Mouse (Mus musculus) cerebellum, adult (tissue): ENCODE measurements around the gene Anapc15.

Experiments used
- ATAC-seq: cut with Nextera tagmentation; 2 replicates; pipeline ENCODE4 v1.9.2; 2017; ENCODE audit warnings: mild to moderate bottlenecking, moderate library complexity, mixed read lengths; ENCODE audit not compliant: insufficient number of reproducible peaks, low FRiP score, low TSS enrichment

The Anapc15 gene

DNA sequence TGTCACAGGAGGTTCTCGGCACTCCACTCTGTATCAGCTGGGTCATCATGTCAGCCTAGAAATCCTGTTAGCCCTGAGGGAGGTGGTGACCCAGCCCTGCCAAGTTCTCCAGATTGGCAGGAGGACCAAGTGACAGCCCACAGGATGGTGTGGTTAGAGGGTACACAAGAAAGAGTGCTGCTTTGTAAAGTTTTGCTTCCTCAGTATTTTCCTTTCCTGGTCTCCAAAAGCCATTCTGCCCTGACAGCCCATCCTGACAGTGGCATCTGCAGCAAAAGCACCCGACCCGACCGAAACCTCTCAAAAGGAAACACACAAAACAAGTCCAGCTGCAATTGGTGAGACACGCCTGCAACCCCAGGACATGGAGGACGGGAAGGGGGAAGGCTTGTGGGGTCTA lies 19.3 kb upstream of the Anapc15 start:
- no peak for ATAC-seq

- no peak for ATAC-seq
Measured at GRCm38 (mm10) chr7:101847934-101848333, 15.6 kb upstream of the Anapc15 start.

DNA sequence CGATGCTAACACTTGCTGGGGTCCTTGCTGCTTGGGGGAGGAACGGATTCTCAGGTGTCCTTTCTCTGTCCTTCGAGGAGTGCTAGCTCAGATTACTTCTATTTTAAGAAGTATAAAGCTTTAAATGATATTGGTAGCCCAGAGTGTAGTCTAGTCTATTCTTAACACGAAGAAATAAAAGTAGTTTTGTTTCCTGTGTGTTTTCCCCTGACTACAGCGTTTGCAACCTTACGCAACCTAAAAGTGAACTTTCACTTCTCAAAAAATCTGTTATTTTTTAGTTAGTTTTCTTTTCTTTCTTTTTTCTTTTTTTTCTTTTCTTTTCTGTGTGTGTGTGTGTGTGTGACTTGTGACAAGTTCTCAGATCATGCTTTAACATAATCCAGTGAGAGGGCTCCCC lies 11.8 kb upstream of the Anapc15 start:
- ATAC-seq, result no peak

DNA sequence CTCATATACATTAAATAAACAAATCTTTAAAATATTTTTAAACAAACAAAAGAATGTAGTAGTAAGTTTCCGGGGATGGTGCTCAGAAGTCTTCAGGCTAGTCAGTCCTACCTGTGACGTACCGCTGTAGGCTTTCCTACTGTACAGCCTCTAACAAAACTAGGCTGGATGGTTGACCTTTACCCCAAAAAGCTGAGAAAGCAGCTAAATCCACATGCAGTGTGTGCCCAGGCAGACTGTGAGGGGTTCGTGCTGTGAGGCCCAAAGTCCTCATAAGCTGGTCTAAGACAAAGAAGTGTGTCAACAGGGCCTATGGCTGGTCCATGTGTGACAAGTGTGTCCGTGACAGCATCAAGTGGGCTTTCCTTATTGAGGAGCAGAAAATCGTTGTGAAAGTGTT lies 10.7 kb upstream of the Anapc15 start:
- no peak for ATAC-seq

- no peak for ATAC-seq
Measured at GRCm38 (mm10) chr7:101853816-101854215, 9.7 kb upstream of the Anapc15 start.

DNA sequence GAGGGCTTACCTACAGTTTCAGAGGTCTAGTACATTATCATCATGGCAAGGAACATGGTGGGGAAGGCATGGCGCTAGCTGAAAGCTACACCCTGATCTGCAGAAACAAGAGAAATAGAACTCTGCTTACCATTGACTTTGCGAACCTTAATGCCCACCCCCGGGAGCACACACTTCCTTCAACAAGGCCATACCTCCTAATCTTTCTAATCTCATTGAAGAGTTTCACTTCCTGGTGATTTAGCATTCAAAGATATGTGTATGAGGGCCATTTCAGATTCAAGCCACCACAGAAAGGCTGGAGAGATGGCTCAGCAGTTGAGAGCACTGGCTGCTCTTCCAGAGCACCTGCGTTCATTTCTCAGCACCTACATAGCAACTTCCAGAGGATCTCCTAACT lies 6.4 kb upstream of the Anapc15 start, which contains the start of gene Folr2:
Gene Folr2 (minus strand): TSS at position 101 of the 400 bp plus-strand sequence.
- ATAC-seq, result no peak

DNA sequence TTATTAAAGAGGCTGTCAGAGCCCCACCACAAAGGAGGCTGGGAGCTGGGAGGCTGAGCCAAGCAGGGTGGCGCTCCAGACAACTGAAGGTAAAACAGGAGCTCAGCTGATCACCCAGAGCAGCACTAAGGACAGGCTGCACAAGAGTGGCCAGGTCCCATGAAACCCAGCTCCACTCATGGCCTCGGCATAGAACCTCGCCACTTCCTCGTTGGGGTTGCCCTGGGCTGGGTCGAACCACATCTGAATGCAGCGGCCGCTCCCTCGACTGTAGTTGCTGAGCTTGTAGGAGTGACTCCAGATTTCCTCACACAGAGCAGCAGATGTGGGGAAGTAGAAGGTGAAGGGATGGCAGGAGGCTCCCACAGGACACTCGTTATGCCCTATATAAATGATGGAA lies 5.2 kb upstream of the Anapc15 start:
- ATAC-seq, result no peak

GRCm38 (mm10) chr7:101860978-101861377 lies 2.5 kb upstream of the Anapc15 start:
- no peak for ATAC-seq

DNA sequence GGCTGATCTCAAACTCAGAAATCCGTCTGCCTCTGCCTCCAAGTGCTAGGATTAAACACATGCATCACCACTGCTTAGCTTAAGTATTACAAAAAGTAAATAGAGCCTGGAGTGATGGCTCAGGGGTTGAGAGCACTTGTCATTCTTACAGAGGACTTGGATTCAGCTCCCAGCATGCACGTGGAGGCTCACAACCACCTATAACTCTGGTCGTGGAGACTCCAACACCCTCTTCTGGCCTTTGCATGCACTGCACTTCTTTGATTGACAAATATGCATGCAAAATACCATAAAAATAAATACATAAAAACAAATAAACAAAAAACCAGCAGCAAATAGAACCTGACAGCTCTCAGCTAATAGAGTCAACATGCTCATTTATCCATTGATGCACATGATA lies 1.2 kb upstream of the Anapc15 start:
- no peak for ATAC-seq

- ATAC-seq, result no peak
Measured at GRCm38 (mm10) chr7:101866491-101867265, 3.2 kb downstream of the Anapc15 start.

GRCm38 (mm10) chr7:101867482-101867881 lies 4.0 kb downstream of the Anapc15 start:
- no peak for ATAC-seq

GRCm38 (mm10) chr7:101868241-101869162 lies 5.0 kb downstream of the Anapc15 start:
- no peak for ATAC-seq

DNA sequence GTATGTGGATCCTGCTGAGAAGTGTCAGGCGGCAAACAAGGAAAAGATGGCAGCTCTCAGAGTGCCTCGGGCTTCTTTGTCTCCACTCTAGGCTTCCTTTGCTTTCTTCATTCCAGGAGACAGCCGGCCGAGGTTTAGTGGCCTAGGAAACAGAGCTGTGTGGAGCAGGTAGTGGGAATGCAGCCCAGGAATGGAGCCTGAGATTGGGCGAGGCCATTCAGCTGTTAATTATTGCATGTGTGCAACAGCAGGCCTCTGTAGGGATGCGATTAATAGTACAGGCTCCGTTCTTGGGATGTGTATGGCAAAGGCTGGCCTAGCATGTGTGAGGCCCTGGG lies 5.6 kb downstream of the Anapc15 start:
- ATAC-seq, result no peak

DNA sequence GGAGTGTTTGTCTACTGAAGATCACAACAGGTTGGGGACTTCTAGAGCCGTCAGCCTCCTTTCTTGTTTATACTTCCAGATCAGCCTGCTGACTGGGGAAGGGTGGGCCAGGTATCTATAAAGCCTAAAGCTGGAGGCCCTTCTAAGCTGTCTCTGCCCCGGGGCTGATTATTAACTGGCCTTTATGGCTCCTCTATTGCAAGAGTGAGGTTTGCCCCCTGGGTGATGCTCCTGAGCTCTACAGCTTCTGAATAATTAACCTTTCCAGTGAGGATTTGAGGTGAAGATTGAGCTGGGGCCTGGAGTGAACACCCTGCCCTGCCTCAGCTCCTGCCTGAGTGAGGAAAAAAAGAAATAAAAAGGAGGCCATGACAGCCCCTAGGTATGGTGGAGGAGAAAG lies 7.1 kb downstream of the Anapc15 start, which contains the start of gene Folr1:
Gene Folr1 (minus strand): TSS at position 160 of the 400 bp plus-strand sequence.
- ATAC-seq, result no peak

- ATAC-seq, result no peak
Measured at GRCm38 (mm10) chr7:101871296-101871695, 7.8 kb downstream of the Anapc15 start.

- ATAC-seq, result no peak
Measured at GRCm38 (mm10) chr7:101875978-101876377, 12.5 kb downstream of the Anapc15 start.

DNA sequence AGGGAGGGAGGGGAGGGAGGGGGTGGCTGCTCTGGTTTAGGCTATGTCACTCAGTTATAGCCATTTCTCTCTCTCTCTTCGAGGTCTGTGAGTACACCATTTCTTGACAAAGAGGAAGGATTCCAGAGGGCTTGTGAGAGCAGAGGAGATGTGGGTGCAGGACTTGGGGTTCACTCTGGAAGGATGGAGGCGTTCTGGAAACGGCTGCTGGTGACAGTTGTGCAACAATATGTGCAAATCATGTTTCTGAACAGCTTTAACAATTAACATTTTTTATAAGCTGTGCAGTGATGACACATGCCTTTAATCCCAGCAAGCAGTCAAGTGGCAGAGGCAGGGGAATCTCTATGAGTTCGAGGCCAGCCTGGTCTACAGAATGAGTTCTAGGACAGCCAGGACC lies 17.3 kb downstream of the Anapc15 start:
- ATAC-seq, result no peak

- ATAC-seq, result no peak
Measured at GRCm38 (mm10) chr7:101882413-101883154, 19.1 kb downstream of the Anapc15 start.

GRCm38 (mm10) chr7:101884160-101884559 lies 20.6 kb downstream of the Anapc15 start:
- no peak for ATAC-seq

GRCm38 (mm10) chr7:101886274-101886673 lies 22.8 kb downstream of the Anapc15 start:
- ATAC-seq, result no peak

DNA sequence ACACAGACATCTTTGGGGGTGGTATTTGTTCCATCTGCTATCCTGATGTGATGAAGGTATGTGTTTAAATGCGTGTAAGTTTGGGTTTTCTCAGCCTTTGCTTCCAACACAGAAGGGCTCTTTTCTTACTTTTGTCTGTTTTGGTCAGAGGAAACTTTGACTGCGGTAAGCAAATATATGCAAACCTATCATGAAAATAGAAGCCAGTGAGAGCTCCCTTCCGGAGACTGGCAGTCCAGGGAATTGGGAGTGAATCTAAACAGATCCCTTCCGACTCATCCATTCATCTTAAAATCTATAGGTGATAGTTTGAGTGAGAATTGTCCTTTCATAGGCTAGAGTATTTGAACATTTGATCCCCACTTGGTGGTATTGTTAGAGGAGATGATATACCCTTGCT lies 24.9 kb downstream of the Anapc15 start:
- ATAC-seq, result no peak
